25 mouse cellular contexts compared by ENCODE assay signal in genomic region chr16:22911986-22912385, GRCm38 (mm10). TPM values are rescaled to one million over a fixed set of nuclear protein-coding genes. Genes with fewer than 3 reads are reported as not detected.
DNase-seq lines count a peak whose midpoint lies in the region; ATAC-seq and TF ChIP-seq lines count a peak whose summit lies in the region.
"Had no signal": no experiment of that assay in that cellular context is flagged by ENCODE, and none has a peak within 500 bp of the region (broad histone marks: within the 10 kb centered on the region; RNA-seq: fewer than 3 reads in every experiment).

No protein-coding gene starts in this region.

- DNase-seq in frontal cortex, postnatal 36 days (ENCODE audit: low spot score in 2 of 2), result peak; percentile 13 to 23
- no peak for DNase-seq in frontal cortex, postnatal 14 days (ENCODE audit: low spot score in 2 of 2)
- DNase-seq in layer of hippocampus, adult 18-20 months (ENCODE audit: low spot score in 2 of 2), result peak; percentile 15 to 53
- DNase-seq in layer of hippocampus, postnatal 25 days (ENCODE audit: extremely low spot score in 1 of 2, low spot score in 1 of 2), result no peak
- peak; percentile 12 for DNase-seq in lung, postnatal 36 days
- DNase-seq in lung, postnatal 0 days (ENCODE audit: low spot score), result no peak
- DNase-seq in heart, postnatal 4 days, result peak; percentile 22
- DNase-seq: adrenal gland, adult 2 months; cerebellum, adult 9-11 months; embryo, embryonic 11 days; kidney, postnatal 10 days; retina, postnatal 1 day; thymus, adult 2 months had no signal

- no peaks in the 10 kb centered on the region for H3K9me3 ChIP-seq in lung, postnatal 0 days (ENCODE audit: low read length)
- no peaks in the 10 kb centered on the region for H3K9me3 ChIP-seq in intestine, postnatal 0 days (ENCODE audit: control insufficient read depth)
- H3K9me3 ChIP-seq: embryonic facial prominence, embryonic 15.5 days; forebrain, embryonic 10.5 days; intestine, embryonic 15.5 days; midbrain, embryonic 15.5 days; stomach, embryonic 15.5 days had no signal

- H3K4me3 ChIP-seq in lung, postnatal 0 days (ENCODE audit: low read depth, low read length), result no peak overlapping the region
- H3K4me3 ChIP-seq in intestine, postnatal 0 days (ENCODE audit: low read depth, low read length), result no peak overlapping the region
- H3K4me3 ChIP-seq: embryonic facial prominence, embryonic 15.5 days; forebrain, embryonic 10.5 days; intestine, embryonic 15.5 days; midbrain, embryonic 15.5 days; stomach, embryonic 15.5 days had no signal

- H3K27ac ChIP-seq in lung, postnatal 0 days (ENCODE audit: low read length), result no peak overlapping the region
- H3K27ac ChIP-seq in intestine, postnatal 0 days (ENCODE audit: low read depth, low read length), result no peak overlapping the region
- H3K27ac ChIP-seq: embryonic facial prominence, embryonic 15.5 days; forebrain, embryonic 10.5 days; hindbrain, embryonic 14.5 days; intestine, embryonic 15.5 days; midbrain, embryonic 15.5 days; stomach, embryonic 15.5 days had no signal

- no peaks in the 10 kb centered on the region for H3K27me3 ChIP-seq in lung, postnatal 0 days (replicated peaks; ENCODE audit: insufficient read depth, low read length)
- H3K27me3 ChIP-seq in intestine, postnatal 0 days (replicated peaks; ENCODE audit: control insufficient read depth, insufficient read depth, low read length), result no peaks in the 10 kb centered on the region
- H3K27me3 ChIP-seq: CH12.LX; embryonic facial prominence, embryonic 15.5 days; intestine, embryonic 15.5 days; midbrain, embryonic 15.5 days; stomach, embryonic 15.5 days had no signal

- H3K9ac ChIP-seq in lung, postnatal 0 days (replicated peaks; ENCODE audit: low read depth), result no peak overlapping the region
- H3K9ac ChIP-seq in intestine, postnatal 0 days (ENCODE audit: low read depth, low read length), result no peak overlapping the region
- H3K9ac ChIP-seq: embryonic facial prominence, embryonic 15.5 days; hindbrain, embryonic 14.5 days; intestine, embryonic 15.5 days; midbrain, embryonic 15.5 days; stomach, embryonic 15.5 days had no signal

- TF ChIP-seq EP300 in lung, postnatal 0 days (IDR thresholded peaks at IDR 0.05), result no peak

- 67% methylated on average over 3 of the region's 3 CpGs for WGBS in lung, postnatal 0 days
- WGBS in intestine, postnatal 0 days, result 81% methylated on average over 3 of the region's 3 CpGs

- H3K36me3 ChIP-seq in lung, postnatal 0 days (ENCODE audit: insufficient read depth, low read length), result no peaks in the 10 kb centered on the region
- no peaks in the 10 kb centered on the region for H3K36me3 ChIP-seq in intestine, postnatal 0 days (ENCODE audit: control insufficient read depth, insufficient read depth)
- H3K36me3 ChIP-seq: embryonic facial prominence, embryonic 15.5 days; forebrain, embryonic 10.5 days; intestine, embryonic 15.5 days; midbrain, embryonic 15.5 days; stomach, embryonic 15.5 days had no signal

- H3K4me2 ChIP-seq in lung, postnatal 0 days (replicated peaks; ENCODE audit: low read depth, low read length), result no peak overlapping the region
- H3K4me2 ChIP-seq in intestine, postnatal 0 days (replicated peaks; ENCODE audit: low read depth), result no peak overlapping the region
- H3K4me2 ChIP-seq: embryonic facial prominence, embryonic 15.5 days; hindbrain, embryonic 14.5 days; intestine, embryonic 15.5 days; midbrain, embryonic 15.5 days; stomach, embryonic 15.5 days had no signal

- no peak for TF ChIP-seq CTCF in lung, postnatal 0 days (IDR thresholded peaks at IDR 0.05)
- no peak for TF ChIP-seq CTCF in intestine, postnatal 0 days (IDR thresholded peaks at IDR 0.05; ENCODE audit: low read depth)

- no peak for ATAC-seq in lung, postnatal 0 days
- no peak for ATAC-seq in intestine, postnatal 0 days
- ATAC-seq: intestine, embryonic 15.5 days; midbrain, embryonic 15.5 days had no signal

- no peaks in the 10 kb centered on the region for H3K4me1 ChIP-seq in lung, postnatal 0 days (ENCODE audit: insufficient read depth, low read depth, low read length)
- no peaks in the 10 kb centered on the region for H3K4me1 ChIP-seq in intestine, postnatal 0 days (replicated peaks; ENCODE audit: control insufficient read depth, insufficient read depth, low read length)
- H3K4me1 ChIP-seq: embryonic facial prominence, embryonic 15.5 days; forebrain, embryonic 10.5 days; intestine, embryonic 15.5 days; midbrain, embryonic 15.5 days; stomach, embryonic 15.5 days had no signal

RNA-seq across cellular contexts. Expression of gene Fetub, which starts 6.1 kb away (rescaled TPM):
- total RNA-seq in layer of hippocampus, adult 18-20 months (2021), result under 1 TPM; 0.22 to 0.30 TPM
- total RNA-seq in layer of hippocampus, postnatal 25 days (2021), result under 1 TPM in 1 of 2 experiments, not detected in 1; 0.25 TPM
- 0.30 and 0.35 TPM in 2 replicates for polyA plus RNA-seq in lung, postnatal 0 days (2015; fragmentation: Nextera tagmentation; extraction: Ambion mirVana)
- not detected for total RNA-seq in heart, postnatal 4 days (2021)
- polyA plus RNA-seq in intestine, postnatal 0 days (2015; fragmentation: Nextera tagmentation; extraction: Ambion mirVana), result not detected in 2 replicates
- total RNA-seq: megakaryocyte, adult 5-6 weeks had no signal
- polyA plus RNA-seq: forebrain, embryonic 10.5 days; heart, embryonic 14.5 days; hindbrain, embryonic 14.5 days; midbrain, embryonic 15.5 days; spleen, adult 2 months had no signal

RNA-seq across cellular contexts. Expression of gene Ahsg, which starts 20.9 kb away (rescaled TPM):
- total RNA-seq in layer of hippocampus, adult 18-20 months (2021), result not detected
- not detected for total RNA-seq in layer of hippocampus, postnatal 25 days (2021)
- polyA plus RNA-seq in lung, postnatal 0 days (2015; fragmentation: Nextera tagmentation; extraction: Ambion mirVana), result 1.6 and 3.0 TPM in 2 replicates
- total RNA-seq in heart, postnatal 4 days (2021), result 1 to 10 TPM; 8.6 to 9.8 TPM
- polyA plus RNA-seq in intestine, postnatal 0 days (2015; fragmentation: Nextera tagmentation; extraction: Ambion mirVana), result 0.55 and 1.6 TPM in 2 replicates
- total RNA-seq: CH12.LX; megakaryocyte, adult 5-6 weeks had no signal
- polyA plus RNA-seq: forebrain, embryonic 10.5 days; hindbrain, embryonic 14.5 days; midbrain, embryonic 15.5 days had no signal

RNA-seq across cellular contexts. Expression of gene Hrg, which starts 38.9 kb away (rescaled TPM):
- total RNA-seq in layer of hippocampus, adult 18-20 months (2021), result not detected
- not detected for total RNA-seq in layer of hippocampus, postnatal 25 days (2021)
- 0.06 and 0.07 TPM in 2 replicates for polyA plus RNA-seq in lung, postnatal 0 days (2015; fragmentation: Nextera tagmentation; extraction: Ambion mirVana)
- total RNA-seq in heart, postnatal 4 days (2021), result not detected
- polyA plus RNA-seq in intestine, postnatal 0 days (2015; fragmentation: Nextera tagmentation; extraction: Ambion mirVana), result not detected in 2 replicates
- total RNA-seq: CH12.LX; megakaryocyte, adult 5-6 weeks had no signal
- polyA plus RNA-seq: forebrain, embryonic 10.5 days; frontal cortex, adult 2 months; heart, embryonic 14.5 days; intestine, embryonic 15.5 days; spleen, adult 2 months; thymus, adult 2 months had no signal

RNA-seq across cellular contexts. Expression of gene Dnajb11, which starts 54.3 kb away (rescaled TPM):
- total RNA-seq in layer of hippocampus, adult 18-20 months (2021), result 10 to 100 TPM; 67.0 to 69.8 TPM
- 10 to 100 TPM; 71.1 to 71.7 TPM for total RNA-seq in layer of hippocampus, postnatal 25 days (2021)
- polyA plus RNA-seq in lung, postnatal 0 days (2015; fragmentation: Nextera tagmentation; extraction: Ambion mirVana), result 82.8 and 86.9 TPM in 2 replicates
- 10 to 100 TPM; 68.4 to 69.1 TPM for total RNA-seq in heart, postnatal 4 days (2021)
- 119 and 122 TPM in 2 replicates for polyA plus RNA-seq in intestine, postnatal 0 days (2015; fragmentation: Nextera tagmentation; extraction: Ambion mirVana)

RNA-seq across cellular contexts. Expression of gene Tbccd1, which starts 54.5 kb away (rescaled TPM):
- total RNA-seq in layer of hippocampus, adult 18-20 months (2021), result 10 to 100 TPM; 15.0 to 16.4 TPM
- total RNA-seq in layer of hippocampus, postnatal 25 days (2021), result 10 to 100 TPM; 13.7 to 14.6 TPM
- polyA plus RNA-seq in lung, postnatal 0 days (2015; fragmentation: Nextera tagmentation; extraction: Ambion mirVana), result 15.3 and 16.0 TPM in 2 replicates
- total RNA-seq in heart, postnatal 4 days (2021), result 10 to 100 TPM in 1 of 2 experiments, 1 to 10 TPM in 1; 9.9 to 11.7 TPM
- polyA plus RNA-seq in intestine, postnatal 0 days (2015; fragmentation: Nextera tagmentation; extraction: Ambion mirVana), result 14.0 and 14.7 TPM in 2 replicates

Comparison
In these comparisons a context has a peak if more than half of its experiments do, and no peak if none do; other contexts are left out.
1. DNase-seq: peak in frontal cortex, postnatal 36 days (2 of 2), layer of hippocampus, adult 18-20 months (2 of 2), lung, postnatal 36 days (single experiment) and heart, postnatal 4 days (single experiment); none in frontal cortex, postnatal 14 days (0 of 2), layer of hippocampus, postnatal 25 days (0 of 2) and lung, postnatal 0 days (single experiment).
2. RNA of gene Ahsg, which starts 20.9 kb away (total RNA-seq): 8.6 to 9.8 TPM in heart, postnatal 4 days; not detected in layer of hippocampus, adult 18-20 months and not detected in layer of hippocampus, postnatal 25 days; every median in the first group is over 4 times any median in the second.